Mouse (Mus musculus) embryonic facial prominence, embryonic 15.5 days (tissue): ENCODE results near the gene Lin28b. TPM values are rescaled to one million over a fixed set of nuclear protein-coding genes. Genes with fewer than 3 reads are reported as not detected.
"Not testable (repeated sequence)": the region's sequence is repeated elsewhere in the genome, so short reads cannot be mapped to it uniquely, and the experiment has no call there.

ENCODE experiments used
- ATAC-seq: fragments of 200-750 bp; cut with Nextera tagmentation; 2 replicates; pipeline ENCODE4 v1.8.0; 2017; ENCODE audit warnings: low read depth, moderate TSS enrichment; ENCODE audit not compliant: insufficient number of reproducible peaks, low FRiP score, low TSS enrichment
- H3K27ac ChIP-seq: fragments of 300-500 bp; sonication (generic); replicated peaks from 2 replicates; pipeline ENCODE4 v1.5.1; 2015; ENCODE audit warnings: mild to moderate bottlenecking, inconsistent platforms
- H3K27me3 ChIP-seq: fragments of 300-500 bp; sonication (generic); 2 replicates; pipeline ENCODE4 v1.6.1; 2015; ENCODE audit warnings: inconsistent platforms
- H3K36me3 ChIP-seq: fragments of 300-500 bp; sonication (generic); 2 replicates; pipeline ENCODE4 v1.6.1; 2015; ENCODE audit warnings: mild to moderate bottlenecking, inconsistent platforms
- H3K4me1 ChIP-seq: fragments of 300-500 bp; sonication (generic); 2 replicates; pipeline ENCODE4 v1.6.1; 2015; ENCODE audit warnings: inconsistent platforms
- H3K4me2 ChIP-seq: fragments of 300-500 bp; sonication (generic); replicated peaks from 2 replicates; pipeline ENCODE4 v1.6.1; 2015; ENCODE audit warnings: mild to moderate bottlenecking, inconsistent platforms
- H3K4me3 ChIP-seq: fragments of 300-500 bp; sonication (generic); replicated peaks from 2 replicates; pipeline ENCODE4 v1.5.1; 2015; ENCODE audit warnings: mild to moderate bottlenecking, inconsistent platforms
- H3K9ac ChIP-seq: fragments of 300-500 bp; sonication (generic); 2 replicates; pipeline ENCODE4 v1.6.1; 2015; ENCODE audit warnings: inconsistent platforms
- H3K9me3 ChIP-seq: fragments of 300-500 bp; sonication (generic); replicated peaks from 2 replicates; pipeline ENCODE4 v1.6.1; 2016; ENCODE audit warnings: inconsistent platforms
- WGBS: fragments of 180-500 bp; shearing (Covaris S2); methylation state at CpG from one replicate; pipeline ENCODE4 v1.1.7; 2015; 5-methylcytosine and 5-hydroxymethylcytosine counted together
- polyA plus RNA-seq: library from polyadenylated mRNA; unstranded; fragments of >200 nt; fragmentation: Nextera tagmentation; extraction: Ambion mirVana; gene quantifications from 2 replicates; pipeline ENCODE4 v1.2.1, GENCODE M21; 2015

Lin28b gene
- polyA plus RNA-seq, 1 experiment from 2014 or later: 0.68 TPM

DNA sequence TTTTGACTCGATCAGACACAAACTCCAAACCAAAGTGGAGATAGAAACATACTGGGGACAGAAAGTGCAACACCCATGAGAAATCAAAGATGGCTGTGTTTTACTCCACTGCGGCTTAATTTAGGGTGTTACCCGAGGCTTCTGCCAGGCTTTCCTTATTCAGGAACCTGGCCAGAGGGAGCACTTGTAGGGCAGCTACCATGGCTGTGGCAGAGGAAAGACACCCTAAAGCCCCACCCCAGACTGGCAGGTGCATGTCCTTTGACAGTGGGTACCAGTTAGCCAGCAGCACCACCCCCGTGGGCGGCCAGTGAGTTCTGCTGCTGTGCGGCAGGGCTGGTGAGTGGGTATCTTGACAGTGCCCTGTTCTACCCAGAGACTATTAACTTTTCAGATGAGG, 130.1 kb downstream of the Lin28b start:
- no peak overlapping the region for H3K4me3 ChIP-seq
- WGBS: 86% methylated on average over 6 of the region's 6 CpGs

GRCm38 (mm10) chr10:45348143-45348542, 138.1 kb downstream of the Lin28b start:
- H3K4me3 ChIP-seq, H3K27ac ChIP-seq, H3K9me3 ChIP-seq, ATAC-seq, H3K36me3 ChIP-seq, H3K4me1 ChIP-seq, H3K4me2 ChIP-seq, H3K27me3 ChIP-seq, H3K9ac ChIP-seq: not testable (repeated sequence)
- 87% methylated on average over 3 of the region's 3 CpGs for WGBS

More for the DNA sequence above, 130.1 kb downstream of the Lin28b start:
- Histone ChIP-seq H3K4me2 (no peak overlapping the region), H3K9ac (no peak overlapping the region), H3K27me3 (no peaks in the 10 kb centered on the region), H3K36me3 (no peaks in the 10 kb centered on the region), H3K9me3 (no peaks in the 10 kb centered on the region), H3K27ac (no peak overlapping the region), H3K4me1 (no peaks in the 10 kb centered on the region)
- ATAC-seq: no peak

- no peak for ATAC-seq
- no peak overlapping the region for H3K4me3 ChIP-seq
- H3K27ac ChIP-seq: no peak overlapping the region
- no peaks in the 10 kb centered on the region for H3K9me3 ChIP-seq
- no peaks in the 10 kb centered on the region for H3K4me1 ChIP-seq
- H3K9ac ChIP-seq: no peak overlapping the region
- no peaks in the 10 kb centered on the region for H3K36me3 ChIP-seq
- WGBS: 69% methylated on average over 9 of the region's 9 CpGs
- no peak overlapping the region for H3K4me2 ChIP-seq
- H3K27me3 ChIP-seq: no peaks in the 10 kb centered on the region
Measured at GRCm38 (mm10) chr10:45345217-45345616, 141.0 kb downstream of the Lin28b start.

GRCm38 (mm10) chr10:45344381-45344780, 141.8 kb downstream of the Lin28b start:
- Histone ChIP-seq H3K4me1 (no peaks in the 10 kb centered on the region), H3K27ac (no peak overlapping the region), H3K27me3 (no peaks in the 10 kb centered on the region), H3K4me2 (no peak overlapping the region), H3K9ac (no peak overlapping the region), H3K9me3 (no peaks in the 10 kb centered on the region), H3K4me3 (no peak overlapping the region), H3K36me3 (no peaks in the 10 kb centered on the region)
- WGBS: 83% methylated on average over 4 of the region's 4 CpGs
- ATAC-seq: no peak

GRCm38 (mm10) chr10:45339106-45339505, 147.1 kb downstream of the Lin28b start:
- Histone ChIP-seq H3K4me1 (0 out of 2 replicates have a peak, but pooled peaks cover 4% of the 10 kb centered on the region), H3K9me3 (no peaks in the 10 kb centered on the region), H3K27ac (no peak overlapping the region), H3K36me3 (no peaks in the 10 kb centered on the region), H3K9ac (no peak overlapping the region), H3K4me2 (no peak overlapping the region), H3K4me3 (no peak overlapping the region), H3K27me3 (peaks cover 23% of the 10 kb centered on the region)
- no peak for ATAC-seq
- 71% methylated on average over 7 of the region's 7 CpGs for WGBS

DNA sequence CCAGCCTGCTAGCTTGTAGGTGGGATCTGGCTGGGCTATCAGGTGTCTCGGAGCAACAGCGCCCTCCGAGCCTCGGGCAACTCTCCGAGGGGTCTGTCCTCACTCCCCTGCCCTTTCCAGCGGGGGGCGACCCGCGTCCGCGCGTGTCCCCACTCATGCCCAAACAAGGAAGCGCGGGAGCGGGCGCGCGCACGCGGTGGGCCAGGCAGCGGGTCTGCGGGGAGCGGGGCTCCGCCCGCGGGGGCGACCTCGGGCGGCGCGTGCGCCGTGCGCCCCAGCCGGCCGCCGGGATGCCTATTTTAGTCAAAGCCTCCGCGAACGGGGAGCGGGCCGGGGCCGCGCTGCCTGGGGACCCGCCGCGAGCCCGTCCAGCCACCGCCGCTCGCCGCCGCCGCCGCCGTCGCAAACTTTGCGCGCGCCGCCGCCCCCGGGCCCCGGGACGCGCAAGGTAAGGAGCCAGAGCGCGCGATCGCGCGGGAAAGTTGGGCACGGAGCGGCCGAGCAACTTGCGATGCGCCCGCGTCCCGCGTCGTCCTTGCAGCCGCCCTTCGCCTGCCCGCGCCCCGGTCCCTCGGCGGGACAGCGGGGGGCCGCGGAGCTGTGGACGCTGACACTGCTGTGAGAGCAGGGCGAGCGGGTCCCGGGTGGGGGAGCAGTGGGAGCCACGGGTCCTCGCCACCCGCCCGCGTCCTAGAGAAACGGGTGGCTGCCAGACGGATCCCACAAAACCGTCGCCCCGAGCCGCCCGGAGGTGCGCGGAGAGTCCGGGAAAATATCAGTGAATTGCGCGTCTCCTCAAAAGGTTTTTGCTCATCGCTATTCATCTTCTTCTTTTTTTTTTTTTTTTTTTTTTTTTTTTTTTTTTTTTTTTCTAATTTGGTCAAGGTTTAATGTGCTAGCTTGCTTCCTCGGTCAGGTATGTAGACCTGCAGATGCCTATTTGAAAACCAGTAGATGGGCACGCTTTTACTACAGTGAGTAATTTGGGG, 150.5 kb downstream of the Lin28b start, which contains the start of gene Bves:
Gene Bves, plus strand, starts transcription at position 339 of the 989 bp plus-strand sequence.
- Histone ChIP-seq H3K9ac (peak within 1 kb of the TSS; percentile 34), H3K4me3 (peak within 1 kb of the TSS; percentile 59), H3K4me1 (0 out of 2 replicates have a peak, but pooled peaks cover 4% of the 10 kb centered on the region), H3K9me3 (no peaks in the 10 kb centered on the region), H3K27me3 (peaks cover 26% of the 10 kb centered on the region), H3K4me2 (peak within 1 kb of the TSS; percentile 91), H3K36me3 (no peaks in the 10 kb centered on the region), H3K27ac (no peak within 1 kb of the TSS)
- WGBS: under 1% methylated on average over 116 of the region's 116 CpGs
- ATAC-seq: peak; percentile 47

DNA sequence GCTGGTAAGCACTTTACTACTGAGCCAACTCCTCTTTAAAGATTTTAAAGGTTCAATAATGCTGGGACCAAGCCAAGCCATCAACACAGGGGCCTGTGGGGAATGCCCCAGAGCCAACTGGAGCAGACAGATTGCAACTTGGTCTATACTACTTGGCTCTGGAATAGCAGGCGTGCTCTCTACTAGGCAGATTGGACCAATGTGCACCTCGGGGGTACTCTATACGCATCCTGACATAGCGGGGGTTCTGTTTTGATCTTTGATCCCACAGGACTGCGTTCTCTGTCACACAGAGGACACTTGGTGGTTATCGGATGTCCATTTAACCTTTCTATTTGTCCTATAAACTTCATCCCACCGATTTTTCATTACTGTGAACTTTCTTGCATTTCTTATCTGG, 151.3 kb downstream of the Lin28b start:
- Histone ChIP-seq H3K9me3 (no peaks in the 10 kb centered on the region), H3K4me3 (peak overlapping the region; percentile 59), H3K36me3 (no peaks in the 10 kb centered on the region), H3K27me3 (peaks cover 26% of the 10 kb centered on the region), H3K4me1 (0 out of 2 replicates have a peak, but pooled peaks cover 4% of the 10 kb centered on the region), H3K4me2 (peak overlapping the region; percentile 91), H3K27ac (no peak overlapping the region), H3K9ac (no peak overlapping the region)
- 23% methylated on average over 7 of the region's 7 CpGs for WGBS
- ATAC-seq: no peak

GRCm38 (mm10) chr10:45328196-45329000, 157.8 kb downstream of the Lin28b start:
- H3K36me3 ChIP-seq: no peaks in the 10 kb centered on the region
- ATAC-seq: no peak
- no peaks in the 10 kb centered on the region for H3K9me3 ChIP-seq
- no peak overlapping the region for H3K4me2 ChIP-seq
- no peaks in the 10 kb centered on the region for H3K4me1 ChIP-seq
- no peak overlapping the region for H3K27ac ChIP-seq
- H3K4me3 ChIP-seq: no peak overlapping the region
- WGBS: 64% methylated on average over 7 of the region's 7 CpGs
- no peak overlapping the region for H3K9ac ChIP-seq
- no peaks in the 10 kb centered on the region for H3K27me3 ChIP-seq

Other genes starting within 250 kb of the Lin28b start
- 2.5 and 3.7 TPM in 2 replicates for gene Bves, start 150.6 kb downstream of the Lin28b start, polyA plus RNA-seq
- gene Hace1, start 91.4 kb upstream of the Lin28b start, polyA plus RNA-seq: 16.3 and 17.9 TPM in 2 replicates